Mouse (Mus musculus) lung, postnatal 0 days (tissue): ENCODE results near the gene Acy3.

Experiments
- CTCF ChIP-seq: IDR thresholded peaks from 2 replicates; pipeline ENCODE4 v1.5.1; 2016; ENCODE audit warnings: antibody characterized with exemption, mild to moderate bottlenecking
- EP300 ChIP-seq: IDR thresholded peaks from 2 replicates; pipeline ENCODE4 v1.6.1; 2016; ENCODE audit warnings: antibody characterized with exemption, mild to moderate bottlenecking, control low read depth

GRCm38 (mm10) chr19:4012432-4013022 lies 26.2 kb downstream of the Acy3 start, which contains the start of gene Ndufv1:
- TF ChIP-seq EP300 (peak; percentile 48; the same call in 1 of the 2 replicates), CTCF (peak; percentile 95)
